Mouse (Mus musculus) ES-Bruce4 (cell line): ENCODE data around the gene Cacnb3. TPM values are rescaled to one million over a fixed set of nuclear protein-coding genes. Genes with fewer than 3 reads are reported as not detected.

Experiments
- H3K27ac ChIP-seq: 2 replicates; pipeline ENCODE4 v1.5.1; 2012; ENCODE audit warnings: low read length, inconsistent platforms; ENCODE audit not compliant: insufficient read depth
- H3K27me3 ChIP-seq: 2 replicates; pipeline ENCODE4 v1.6.1; 2012; ENCODE audit warnings: mild to moderate bottlenecking, low read length, inconsistent platforms; ENCODE audit not compliant: control insufficient read depth, poor library complexity, insufficient read depth, severe bottlenecking
- H3K36me3 ChIP-seq: 2 replicates; pipeline ENCODE4 v1.6.1; 2012; ENCODE audit warnings: inconsistent platforms, mild to moderate bottlenecking, low read length, moderate library complexity; ENCODE audit not compliant: control insufficient read depth, poor library complexity, insufficient read depth, severe bottlenecking
- H3K4me1 ChIP-seq: one replicate; pipeline ENCODE4 v1.8.1; 2011; ENCODE audit warnings: low read length; ENCODE audit not compliant: control insufficient read depth, insufficient read depth
- H3K4me3 ChIP-seq: 2 replicates; pipeline ENCODE4 v1.5.1; 2011; ENCODE audit warnings: low read depth, mild to moderate bottlenecking, low read length
- H3K9ac ChIP-seq: 2 replicates; pipeline ENCODE4 v1.6.1; 2012; ENCODE audit warnings: low read depth, mild to moderate bottlenecking, inconsistent platforms; ENCODE audit not compliant: poor library complexity, severe bottlenecking
- H3K9me3 ChIP-seq: replicated peaks from 2 replicates; pipeline ENCODE4 v1.6.1; 2012; ENCODE audit warnings: mild to moderate bottlenecking, low read length, inconsistent platforms; ENCODE audit not compliant: control insufficient read depth, poor library complexity, insufficient read depth, severe bottlenecking
- CTCF ChIP-seq: IDR thresholded peaks from one replicate; pipeline ENCODE4 v1.8.1; 2011; ENCODE audit warnings: low read depth, low read length
- EP300 ChIP-seq: IDR thresholded peaks from 2 replicates; pipeline ENCODE4 v1.6.1; 2011; ENCODE audit warnings: low read depth, low read length; ENCODE audit not compliant: insufficient read depth
- POLR2A ChIP-seq: IDR thresholded peaks from one replicate; pipeline ENCODE4 v1.8.1; 2011; ENCODE audit warnings: low read length; ENCODE audit not compliant: insufficient read depth
- polyA plus RNA-seq: library from polyadenylated mRNA; stranded (reverse); fragments of >200 nt; gene quantifications from 2 replicates; pipeline ENCODE4 v1.2.4, GENCODE M21; 2011; ENCODE audit warnings: low read depth; ENCODE audit not compliant: missing spikeins, insufficient read depth, insufficient read length

Gene Cacnb3
- polyA plus RNA-seq, 1 experiment = 16.8 TPM

DNA sequence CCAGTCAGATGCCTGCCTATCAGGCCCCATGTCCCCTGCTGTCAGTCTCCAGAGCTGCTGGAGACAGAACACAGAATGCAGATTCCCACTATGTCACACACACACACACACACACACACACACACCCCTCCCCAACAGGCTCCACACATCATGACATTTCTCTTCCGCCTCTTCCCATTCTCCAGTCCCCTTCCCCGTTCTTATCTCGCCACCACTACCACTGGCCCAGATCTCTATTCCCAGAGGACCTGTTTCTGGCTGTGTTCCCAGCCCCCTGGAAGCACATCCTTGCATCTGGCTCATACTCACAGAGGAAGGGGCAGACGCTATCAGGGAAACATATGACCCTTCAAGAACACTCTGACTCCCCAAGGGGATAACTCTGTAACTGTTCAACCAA is 23.1 kb upstream of the Cacnb3 start:
- no peak overlapping the region for H3K27ac ChIP-seq
- TF ChIP-seq CTCF (no peak), POLR2A (no peak), EP300 (no peak)
- no peaks in the 10 kb centered on the region for H3K4me1 ChIP-seq
- no peaks in the 10 kb centered on the region for H3K9me3 ChIP-seq
- peaks cover 10% of the 10 kb centered on the region for H3K27me3 ChIP-seq
- H3K4me3 ChIP-seq = no peak overlapping the region
- no peaks in the 10 kb centered on the region for H3K36me3 ChIP-seq
- no peak overlapping the region for H3K9ac ChIP-seq

DNA sequence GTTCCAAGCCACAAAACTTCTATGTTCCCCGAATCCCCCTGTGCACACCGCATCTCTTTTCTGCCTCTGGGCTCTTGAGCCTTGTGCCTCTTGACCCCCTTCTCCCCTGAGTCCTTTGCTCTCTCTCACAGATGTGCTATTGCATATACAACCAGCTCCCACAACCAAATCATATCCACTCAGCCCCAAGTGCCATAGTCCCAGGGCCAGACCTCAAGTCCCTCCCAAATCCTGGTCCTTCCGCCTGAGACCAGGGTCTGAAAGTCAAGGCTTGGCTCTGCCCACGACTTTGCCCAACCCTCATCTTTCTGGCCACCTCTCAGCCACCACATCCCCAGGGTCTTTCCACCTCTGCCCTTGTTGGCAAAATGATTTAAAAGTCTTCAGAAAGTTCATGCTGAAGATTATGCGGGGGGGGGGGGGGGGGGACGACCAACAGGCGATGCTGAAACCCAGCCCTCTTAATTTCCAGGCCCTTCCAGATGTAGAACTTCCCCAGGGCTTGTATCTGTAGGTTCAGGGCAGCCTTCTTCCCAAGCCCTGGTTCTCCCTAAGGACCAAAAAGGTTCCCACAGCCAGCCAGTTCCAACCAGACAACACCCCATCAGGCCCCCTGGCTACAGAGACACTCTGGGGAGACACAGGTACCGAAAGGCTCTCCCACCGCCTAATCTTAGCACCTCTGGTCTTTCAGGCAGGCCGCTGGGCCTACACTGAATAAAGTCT is 22.4 kb upstream of the Cacnb3 start:
- Histone ChIP-seq H3K4me1 (no peaks in the 10 kb centered on the region), H3K27ac (no peak overlapping the region), H3K9me3 (no peaks in the 10 kb centered on the region), H3K36me3 (no peaks in the 10 kb centered on the region), H3K9ac (peak overlapping the region; percentile 85), H3K4me3 (peak overlapping the region; percentile 79), H3K27me3 (peaks cover 10% of the 10 kb centered on the region)
- TF ChIP-seq EP300 (no peak), CTCF (no peak), POLR2A (no peak)

DNA sequence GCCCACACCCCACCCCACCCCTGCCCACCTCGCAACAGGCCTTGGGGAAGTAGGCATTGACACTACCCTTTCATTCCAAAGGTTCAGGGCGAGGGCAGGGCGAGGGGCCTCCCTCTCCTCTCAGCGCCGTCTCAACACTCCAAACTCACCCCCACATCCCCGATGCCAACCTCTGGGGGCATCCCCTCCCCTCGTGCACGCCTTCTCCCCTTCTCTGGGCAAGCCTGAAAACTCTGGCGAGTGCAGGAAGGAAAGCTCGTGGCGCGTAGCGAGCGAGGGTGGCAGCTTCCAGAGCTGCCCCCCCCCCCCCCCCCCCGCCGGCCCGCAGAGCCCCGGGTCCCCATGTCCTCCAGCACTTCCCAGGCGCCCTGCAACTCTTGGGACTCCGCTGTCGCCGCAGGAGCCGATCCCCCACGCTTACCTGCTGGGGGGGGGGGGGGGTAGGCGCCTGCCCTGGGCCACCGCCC is 21.8 kb upstream of the Cacnb3 start:
- Histone ChIP-seq H3K9ac (peak overlapping the region; percentile 85), H3K27ac (no peak overlapping the region), H3K27me3 (peaks cover 10% of the 10 kb centered on the region), H3K36me3 (no peaks in the 10 kb centered on the region), H3K4me1 (no peaks in the 10 kb centered on the region), H3K4me3 (peak overlapping the region; percentile 79), H3K9me3 (no peaks in the 10 kb centered on the region)
- TF ChIP-seq POLR2A = no peak
- no peak for TF ChIP-seq EP300
- no peak for TF ChIP-seq CTCF

DNA sequence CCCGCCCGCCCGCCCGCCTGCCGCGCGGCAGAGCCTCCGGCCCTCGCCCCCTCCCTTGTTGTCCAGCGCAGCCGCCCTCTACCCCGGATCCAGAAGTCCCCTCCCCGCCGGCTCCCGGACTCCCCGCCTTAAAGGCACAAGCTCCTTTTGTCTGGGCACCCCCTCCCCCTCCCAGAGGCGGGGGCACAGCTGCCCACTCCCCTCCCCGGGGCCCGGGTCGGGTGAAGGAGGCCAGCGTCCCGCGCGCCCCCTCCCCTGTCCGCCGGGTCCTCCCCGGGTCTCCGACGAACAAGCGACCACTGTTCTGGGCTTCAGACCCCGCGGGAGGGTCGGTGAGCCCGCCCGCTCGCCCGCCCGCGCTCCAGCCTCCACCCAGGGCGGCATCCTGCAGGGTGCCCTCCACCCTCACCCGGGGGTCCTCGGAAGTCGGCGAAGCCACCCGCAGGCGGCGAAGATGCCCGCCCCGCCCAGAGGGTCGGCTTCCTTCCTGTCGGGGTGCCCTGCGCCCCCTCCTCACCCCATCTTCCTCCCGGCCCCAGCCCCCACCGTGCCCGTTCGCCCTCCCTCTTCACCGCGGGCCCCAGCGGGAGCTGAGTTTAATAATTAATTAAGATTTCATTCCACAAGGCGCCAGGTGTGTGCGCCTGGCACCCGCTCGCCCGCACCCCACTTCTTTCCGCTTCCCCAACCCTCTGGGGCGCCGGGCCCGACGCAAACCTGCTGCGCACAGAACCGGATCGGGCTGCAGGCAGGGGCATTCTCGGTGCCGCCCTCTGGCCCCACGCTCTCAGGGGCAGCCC is 21.1 kb upstream of the Cacnb3 start, which contains the start of gene Adcy6:
Gene Adcy6, minus strand, starts transcription at position 746 of the 800 bp plus-strand sequence.
- TF ChIP-seq CTCF = no peak
- no peak for TF ChIP-seq EP300
- no peak for TF ChIP-seq POLR2A
- Histone ChIP-seq H3K27ac (no peak within 1 kb of the TSS), H3K27me3 (peaks cover 10% of the 10 kb centered on the region), H3K9me3 (no peaks in the 10 kb centered on the region), H3K4me3 (peak within 1 kb of the TSS; percentile 79), H3K9ac (peak within 1 kb of the TSS; percentile 85), H3K36me3 (no peaks in the 10 kb centered on the region), H3K4me1 (no peaks in the 10 kb centered on the region)

DNA sequence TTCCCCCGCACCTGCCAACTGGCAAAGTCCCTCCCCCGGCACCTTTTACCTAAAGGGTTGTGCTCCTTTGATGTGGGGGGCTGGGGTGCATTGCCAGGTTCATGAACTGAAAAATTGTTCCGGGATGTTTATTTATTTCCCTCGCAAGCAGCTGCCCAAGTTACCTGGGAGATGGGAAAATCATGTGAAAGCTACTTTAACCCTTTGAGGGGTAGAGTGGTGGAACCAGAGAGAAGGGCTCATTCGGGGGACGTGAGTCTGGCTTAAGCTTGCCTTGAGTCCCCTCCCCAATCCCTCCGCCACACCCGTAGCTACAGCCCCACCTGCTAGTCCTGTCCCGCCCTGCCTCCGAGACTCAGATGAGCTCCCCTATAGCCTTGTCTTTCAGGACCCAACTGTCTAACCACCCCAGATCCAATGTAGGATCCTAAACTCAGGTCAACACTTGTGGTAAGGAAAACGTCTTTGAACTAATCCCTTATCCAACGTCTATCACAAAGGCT is 20.5 kb upstream of the Cacnb3 start:
- Histone ChIP-seq H3K9me3 (no peaks in the 10 kb centered on the region), H3K4me1 (no peaks in the 10 kb centered on the region), H3K27me3 (peaks cover 10% of the 10 kb centered on the region), H3K4me3 (peak overlapping the region; percentile 76), H3K9ac (peak overlapping the region; percentile 85), H3K27ac (no peak overlapping the region), H3K36me3 (no peaks in the 10 kb centered on the region)
- TF ChIP-seq EP300 = 0 out of 2 replicates have a peak, but pooled peaks have one; percentile 24
- TF ChIP-seq CTCF = no peak
- TF ChIP-seq POLR2A = no peak

DNA sequence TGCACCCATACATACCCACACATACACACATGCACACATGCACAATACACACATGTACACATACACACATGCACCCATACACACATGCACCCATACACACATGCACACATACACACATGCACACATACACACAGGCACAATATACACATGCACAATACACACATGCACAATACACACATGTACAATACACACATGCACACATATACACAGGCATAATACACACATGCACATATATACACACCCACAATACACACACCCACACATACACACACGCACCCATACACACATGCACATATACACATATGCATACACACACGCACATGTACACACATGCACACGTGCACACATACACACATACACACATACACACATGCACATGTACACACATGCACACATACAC is 18.4 kb upstream of the Cacnb3 start:
- no peak overlapping the region for H3K9ac ChIP-seq
- H3K27ac ChIP-seq = no peak overlapping the region
- no peaks in the 10 kb centered on the region for H3K36me3 ChIP-seq
- H3K4me1 ChIP-seq = peaks cover 2% of the 10 kb centered on the region
- H3K9me3 ChIP-seq = no peaks in the 10 kb centered on the region
- H3K27me3 ChIP-seq = peaks cover 10% of the 10 kb centered on the region
- TF ChIP-seq POLR2A (no peak), CTCF (no peak), EP300 (no peak)
- no peak overlapping the region for H3K4me3 ChIP-seq
